Mouse (Mus musculus) heart, postnatal 10 days (tissue): ENCODE measurements around the gene Olfr1415. TPM values are rescaled to one million over a fixed set of nuclear protein-coding genes. Genes with fewer than 3 reads are reported as not detected.

Experiments used
- microRNA-seq, 2 experiments: library from miRNA; unstranded; fragments of <30 nt; microRNA quantifications; one replicate each; pipeline ENCODE4 v1.2.0; 2022
- total RNA-seq, 2 experiments: library from RNA; stranded (reverse); gene quantifications; 2 replicates each; pipeline ENCODE4 v1.2.3; 2021

Olfr1415 gene
- total RNA-seq, 2 experiments from 2014 or later, result not detected

Small RNA genes within 50 kb of the gene (microRNA-seq; reads per million reads assigned to microRNA genes)
- 5.9 to 9.0 reads per million in 2 experiments for gene Mir6900

Other genes with a start within 250 kb of the Olfr1415 start
- gene Ndufa10, start 22.2 kb downstream of the Olfr1415 start, total RNA-seq, result 100 to 1,000 TPM; 764 to 809 TPM
- gene Olfr1416, start 11.0 kb downstream of the Olfr1415 start, total RNA-seq, result not detected
- gene Olfr1414, start 22.6 kb upstream of the Olfr1415 start, total RNA-seq, result not detected
- not detected for gene Olfr1413, start 75.2 kb upstream of the Olfr1415 start, total RNA-seq
- not detected for gene Olfr1412, start 89.7 kb upstream of the Olfr1415 start, total RNA-seq
- not detected for gene Olfr1411, start 98.3 kb upstream of the Olfr1415 start, total RNA-seq
- gene Olfr1410, start 109.7 kb upstream of the Olfr1415 start, total RNA-seq, result not detected
- not detected for gene Olfr12, start 121.7 kb upstream of the Olfr1415 start, total RNA-seq
- 100 to 1,000 TPM; 221 to 231 TPM for gene Cops9, start 145.9 kb upstream of the Olfr1415 start, total RNA-seq
- gene Otos, start 152.7 kb upstream of the Olfr1415 start, total RNA-seq, result not detected